Mouse (Mus musculus) A20 (cell line): ENCODE measurements at regions not wholly inside any gene's neighbourhood (a gene's known extent, or its start where the extent isn't known, plus 50 kb on each side); places are given as distances from the start of the nearest gene placed in this dataset.

Experiments used
- DNase-seq: peaks from one replicate; pipeline ENCODE4 v3.0.0-alpha.2; 2011; ENCODE audit warnings: low read depth, low spot score

- no peak for DNase-seq
Measured at GRCm38 (mm10) chr3:147976579-147976978, 1013.8 kb downstream of the Adgrl2 start.

DNA sequence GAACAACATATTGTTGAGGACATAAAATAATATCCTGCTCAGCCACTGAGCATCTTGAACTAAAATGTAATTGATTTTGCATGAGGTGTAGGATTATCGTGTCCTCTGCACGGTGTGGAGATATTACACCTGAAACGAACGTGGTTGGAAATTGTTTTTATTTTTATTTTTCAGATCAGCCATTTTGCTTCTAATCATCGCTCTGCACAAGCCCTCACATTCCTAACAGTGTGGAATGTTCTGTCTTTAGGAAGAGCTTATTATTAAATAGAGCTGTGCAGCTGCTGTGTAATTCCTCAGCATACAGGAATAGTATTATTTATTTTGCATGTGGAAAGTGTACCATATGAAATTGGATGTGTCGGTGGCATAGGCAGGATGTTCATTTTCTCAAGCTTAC lies 1014.3 kb downstream of the Adgrl2 start:
- no peak for DNase-seq

- DNase-seq = no peak
Measured at GRCm38 (mm10) chr3:147975500-147975899, 1014.9 kb downstream of the Adgrl2 start.

GRCm38 (mm10) chr3:147974515-147974914 lies 1015.8 kb downstream of the Adgrl2 start:
- DNase-seq = no peak

- DNase-seq = no peak
Measured at GRCm38 (mm10) chr3:147968271-147968670, 1022.1 kb downstream of the Adgrl2 start.

DNA sequence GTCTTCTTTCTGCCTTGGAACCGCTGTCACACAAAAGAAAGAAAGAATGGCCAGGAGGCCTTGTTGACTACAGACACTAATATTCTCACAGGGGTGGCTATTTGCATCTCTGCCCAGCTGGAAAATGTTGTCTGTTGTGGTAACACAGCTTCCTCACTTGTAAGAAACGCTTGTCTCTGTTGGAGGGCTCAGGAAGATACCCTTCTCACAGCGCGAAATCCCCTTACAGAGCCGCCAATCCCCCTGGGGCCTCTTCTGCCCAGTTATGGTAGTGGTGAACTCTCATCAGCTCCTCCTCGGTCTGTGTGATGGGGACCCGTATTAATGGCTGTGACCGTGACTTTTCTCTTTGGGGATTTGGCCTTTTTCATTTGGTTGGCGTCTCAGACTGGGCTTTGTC lies 1022.5 kb downstream of the Adgrl2 start:
- no peak for DNase-seq

DNA sequence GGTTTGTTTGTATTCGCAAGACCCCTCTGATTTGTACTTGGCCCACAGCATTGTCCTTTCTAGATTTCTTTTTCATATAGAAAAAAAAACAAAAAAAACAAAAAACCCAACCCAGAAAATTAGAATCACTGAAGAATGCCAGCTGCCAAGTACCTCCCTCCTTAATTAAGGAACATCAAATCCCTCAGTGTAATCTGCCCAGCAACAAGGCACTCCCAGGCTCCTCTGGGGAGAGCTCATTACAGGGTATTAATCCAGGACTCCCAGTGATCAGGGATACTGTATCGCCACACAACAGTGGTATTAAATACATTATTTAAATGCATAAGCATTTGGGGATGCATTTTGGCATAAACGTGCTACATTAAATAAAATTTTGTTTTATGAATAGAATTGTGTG lies 1023.1 kb downstream of the Adgrl2 start:
- DNase-seq = no peak

DNA sequence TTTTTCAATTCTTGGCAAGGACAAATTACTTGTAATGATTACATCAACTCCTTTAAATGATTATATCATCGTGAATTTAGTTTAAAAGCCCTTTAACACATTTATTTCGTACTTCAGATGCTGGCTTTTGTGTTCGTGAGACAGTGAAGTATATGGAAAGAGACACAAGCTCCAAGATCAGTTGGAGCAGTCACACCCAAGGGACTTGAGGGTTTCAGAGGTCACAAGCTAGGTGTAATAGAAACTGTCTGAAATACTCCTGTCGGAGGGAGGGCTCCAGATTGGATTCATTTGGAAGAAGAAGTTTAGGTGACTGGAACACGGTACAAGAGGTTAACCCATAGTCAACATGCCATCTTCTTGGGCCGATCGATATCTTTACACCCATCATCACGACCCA lies 1023.5 kb downstream of the Adgrl2 start:
- DNase-seq = no peak

DNA sequence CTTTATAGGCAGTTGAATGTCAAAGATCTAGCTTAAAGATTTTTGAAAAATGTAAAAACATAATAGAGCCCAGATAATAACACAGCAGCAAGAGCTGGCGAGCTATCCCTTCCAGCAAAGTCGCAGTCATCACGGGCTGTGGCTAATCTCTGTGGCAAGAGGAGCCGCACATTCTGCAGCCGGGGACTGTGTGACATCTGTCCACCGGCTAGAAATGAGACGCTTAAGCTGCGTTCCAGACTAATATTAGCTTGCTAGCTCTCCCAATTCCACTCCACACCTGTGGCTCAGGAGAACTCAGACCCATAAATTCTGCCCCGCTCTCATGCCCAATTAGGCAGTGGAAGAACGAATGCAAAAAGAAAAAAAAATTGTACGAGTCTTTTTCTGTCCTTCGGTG lies 1024.0 kb downstream of the Adgrl2 start:
- DNase-seq = no peak

DNA sequence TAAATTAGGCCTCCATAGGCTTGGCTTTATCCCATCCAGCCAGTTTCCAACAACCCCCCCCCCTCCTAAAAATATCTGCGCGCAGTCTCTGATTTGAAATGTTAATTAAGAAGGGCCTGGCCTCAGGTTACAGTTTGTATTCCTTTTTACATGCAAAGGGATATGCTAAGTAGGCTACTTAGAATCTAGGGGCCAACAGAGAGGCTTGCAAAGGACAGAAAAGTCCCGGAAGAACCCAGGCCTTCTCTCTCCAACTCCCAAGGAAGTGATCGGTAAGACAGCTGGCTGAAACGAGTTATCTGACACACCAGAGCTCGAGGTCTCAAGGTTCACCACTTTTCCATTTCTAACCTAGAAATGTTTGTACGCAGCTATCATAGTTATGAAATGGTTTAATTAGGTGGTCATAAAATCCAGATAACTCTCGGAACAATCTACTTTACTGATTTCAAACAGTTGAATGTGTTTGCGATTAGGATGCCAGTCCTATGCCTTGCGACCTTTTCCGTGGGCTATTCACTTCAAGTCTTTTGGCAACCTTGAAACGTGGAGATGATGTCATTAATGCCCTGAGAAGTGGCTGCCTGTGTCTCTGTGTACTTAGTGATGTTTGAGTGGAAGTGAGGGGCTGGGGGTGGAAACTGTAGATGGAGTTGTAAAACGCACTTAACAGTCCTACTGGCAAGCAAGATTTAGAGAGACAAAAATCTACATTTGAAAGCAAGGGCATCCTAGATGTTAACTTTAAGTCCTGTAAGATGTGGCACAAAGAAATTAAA lies 1026.5 kb downstream of the Adgrl2 start:
- no peak for DNase-seq

DNA sequence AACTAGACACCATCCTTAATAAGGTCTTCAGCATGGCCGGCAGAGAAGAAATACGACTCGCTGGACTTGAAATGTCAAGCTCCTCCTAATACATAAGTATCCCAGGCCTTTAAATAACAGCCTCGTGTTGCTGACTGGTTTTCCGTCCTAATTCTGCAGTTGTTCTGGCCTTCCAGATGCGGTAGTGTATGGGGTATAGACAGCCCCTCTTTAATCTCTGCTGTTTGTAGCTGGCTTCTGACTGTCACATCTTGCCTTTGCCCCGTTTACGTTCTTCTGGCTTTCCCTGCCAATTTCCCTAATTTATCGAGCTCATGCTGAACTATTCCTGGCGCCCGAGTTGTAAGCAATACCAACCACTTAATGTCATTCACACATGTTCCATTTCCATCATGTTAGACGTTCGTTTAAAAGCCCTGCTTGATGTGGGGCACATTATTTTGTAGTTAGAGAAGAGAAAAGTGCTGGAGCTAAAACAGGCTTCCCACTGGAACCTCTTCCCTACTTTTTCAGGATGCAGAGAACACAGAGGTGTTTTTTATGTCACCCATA lies 1042.2 kb downstream of the Adgrl2 start:
- no peak for DNase-seq

DNA sequence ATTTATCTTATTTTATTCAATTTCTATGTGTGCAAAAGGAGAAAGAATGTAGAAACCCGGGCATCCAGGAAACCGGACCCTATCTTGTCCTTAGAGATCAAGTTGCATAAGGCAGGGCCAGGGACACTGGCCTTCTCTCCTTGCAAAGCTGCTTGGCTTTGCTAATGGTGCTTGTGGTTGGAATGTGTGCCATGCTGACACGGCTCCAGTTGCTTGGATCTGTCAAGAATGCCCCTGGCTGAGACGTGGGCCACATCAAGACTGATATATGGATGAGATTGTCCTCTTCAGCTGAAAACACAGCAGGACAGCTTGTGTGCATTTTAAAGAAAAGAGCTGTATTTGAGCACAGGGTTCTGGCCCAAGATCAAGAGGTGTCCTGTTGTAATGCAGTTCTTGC lies 1047.0 kb downstream of the Adgrl2 start:
- no peak for DNase-seq

DNA sequence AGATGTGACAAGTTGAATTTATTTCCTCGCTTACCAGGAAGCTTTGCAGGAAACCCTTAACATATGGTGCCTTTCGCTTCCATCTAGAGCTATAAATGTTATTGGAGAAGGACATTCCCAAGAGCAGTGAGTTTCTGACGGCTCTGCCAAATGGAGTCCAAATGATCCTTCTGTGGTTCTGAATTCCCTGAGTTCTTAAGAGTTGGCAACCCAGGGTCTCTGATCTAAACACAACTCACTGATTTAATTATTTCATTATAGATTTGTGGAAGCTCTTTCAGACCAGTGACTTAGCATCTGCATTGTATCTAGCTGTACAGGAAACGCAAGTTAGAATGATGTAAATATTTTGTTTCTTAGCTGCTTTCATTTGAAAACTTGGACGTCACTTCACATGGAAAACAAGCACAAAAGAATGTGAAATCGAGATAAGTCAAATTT lies 1059.5 kb downstream of the Adgrl2 start:
- DNase-seq = no peak

DNA sequence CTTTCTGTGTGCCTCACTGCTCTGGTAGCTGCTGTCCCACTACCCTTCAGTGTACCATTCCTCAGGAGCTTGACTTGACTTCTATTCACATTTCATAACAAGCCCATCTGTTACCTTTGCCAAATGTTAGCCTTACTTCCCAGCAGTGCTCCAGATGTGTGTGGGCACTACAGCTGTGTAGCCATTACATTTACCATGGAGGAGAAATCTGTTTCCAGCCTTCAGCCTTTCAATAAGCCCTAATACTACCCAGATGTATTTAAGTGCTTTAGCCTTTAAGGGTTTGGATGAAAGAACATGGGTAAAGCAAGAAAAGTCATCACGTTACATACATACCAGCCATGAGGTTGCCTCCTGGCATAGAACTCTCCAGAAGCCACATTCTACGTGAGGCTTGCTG lies 1068.0 kb downstream of the Ttll7 start:
- no peak for DNase-seq

GRCm38 (mm10) chr3:147919701-147920100 lies 1067.5 kb downstream of the Ttll7 start:
- no peak for DNase-seq

- no peak for DNase-seq
Measured at GRCm38 (mm10) chr3:147919146-147919545, 1067.0 kb downstream of the Ttll7 start.

DNA sequence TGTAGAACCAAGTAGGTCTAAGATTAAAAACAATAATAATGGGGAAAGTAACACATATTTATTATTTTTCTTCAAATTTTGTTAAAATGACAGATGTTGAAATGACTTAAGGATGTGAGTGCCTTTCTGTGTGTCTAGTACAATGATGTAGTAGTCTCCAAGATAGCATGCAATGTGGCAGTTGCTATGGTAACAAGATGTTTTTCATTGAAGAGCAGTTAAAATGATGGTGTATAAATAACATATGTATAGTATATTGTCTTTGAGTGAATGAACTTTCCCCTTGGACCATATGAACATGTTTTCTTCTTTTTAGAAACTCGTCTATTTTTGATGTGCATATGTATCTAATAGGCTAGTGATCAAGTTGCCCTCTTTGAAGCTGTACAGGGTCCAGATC lies 1044.6 kb downstream of the Ttll7 start:
- no peak for DNase-seq

- no peak for DNase-seq
Measured at GRCm38 (mm10) chr3:147891682-147892081, 1039.5 kb downstream of the Ttll7 start.

DNA sequence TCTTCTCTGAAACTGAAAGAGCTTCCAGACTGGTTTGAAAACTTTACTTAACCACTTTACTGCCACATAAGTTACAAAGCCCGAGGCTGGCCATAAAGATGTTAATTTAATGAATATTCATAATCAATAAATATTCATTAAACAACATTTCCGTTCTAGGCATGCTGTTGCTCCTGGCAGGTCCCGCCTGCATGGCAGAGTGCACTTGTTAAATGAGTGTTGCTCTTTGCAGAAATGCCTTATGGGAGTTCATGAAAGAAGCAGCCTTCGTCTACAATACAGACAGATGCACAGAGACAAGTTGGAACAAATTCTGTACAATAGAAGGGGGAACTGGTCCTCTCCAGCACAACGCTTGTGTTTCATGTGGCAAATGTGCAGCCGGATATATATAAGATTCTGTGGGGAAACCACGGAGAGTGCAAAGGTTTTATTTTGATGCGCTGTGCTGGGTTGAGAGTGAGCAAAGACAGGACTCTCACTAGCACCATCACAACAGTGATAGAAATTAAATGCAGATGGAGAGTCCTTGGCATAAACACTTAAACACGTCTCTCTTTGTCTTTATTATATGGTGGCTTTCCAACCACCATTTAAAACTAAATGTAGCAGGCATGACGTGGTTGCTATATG lies 1034.2 kb downstream of the Ttll7 start:
- DNase-seq = no peak

- no peak for DNase-seq
Measured at GRCm38 (mm10) chr3:147882936-147883645, 1030.9 kb downstream of the Ttll7 start.

GRCm38 (mm10) chr3:147878690-147879089 lies 1026.5 kb downstream of the Ttll7 start:
- DNase-seq = no peak

DNA sequence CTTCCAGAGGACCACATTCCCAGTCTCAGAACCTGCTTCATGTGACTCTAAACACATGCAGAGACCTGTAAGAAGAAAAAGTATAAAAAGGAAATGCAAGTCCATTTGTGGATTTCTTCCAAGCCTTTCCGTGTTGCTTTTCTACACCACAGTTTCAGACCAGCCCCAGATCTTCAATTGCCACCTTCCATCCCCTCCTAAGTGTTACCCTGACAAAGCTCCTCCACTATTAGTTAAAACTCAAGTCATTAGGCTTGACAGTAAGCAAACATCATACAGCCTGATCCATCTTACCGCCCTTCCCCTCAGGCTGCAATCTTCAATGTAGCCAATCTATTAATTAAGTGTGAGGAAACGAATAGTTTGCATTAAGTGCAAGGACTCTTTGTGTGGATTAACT lies 1016.1 kb downstream of the Ttll7 start:
- DNase-seq = no peak
